Mouse (Mus musculus) G1E (cell line): ENCODE measurements around the gene Hcfc1. TPM values are rescaled to one million over a fixed set of nuclear protein-coding genes. Genes with fewer than 3 reads are reported as not detected.

Experiments used
- ATAC-seq: 2 replicates; pipeline ENCODE4 v1.8.0; 2016; ENCODE audit warnings: mild to moderate bottlenecking; ENCODE audit not compliant: insufficient number of reproducible peaks, poor library complexity, low FRiP score, severe bottlenecking; ENCODE audit errors: extremely low read depth
- DNase-seq: peaks from one replicate; pipeline ENCODE4 v3.0.0; 2012; ENCODE audit warnings: low spot score
- H3K27me3 ChIP-seq: 2 replicates; pipeline ENCODE4 v1.6.1; 2012; ENCODE audit warnings: mild to moderate bottlenecking, low read length, inconsistent platforms; ENCODE audit not compliant: insufficient read depth
- H3K36me3 ChIP-seq: replicated peaks from 2 replicates; pipeline ENCODE3; 2012; ENCODE audit warnings: mild to moderate bottlenecking, inconsistent platforms
- H3K4me1 ChIP-seq: 2 replicates; pipeline ENCODE4 v1.6.1; 2012; ENCODE audit warnings: low read depth, low read length, inconsistent platforms, mixed read lengths; ENCODE audit not compliant: insufficient read depth
- H3K4me3 ChIP-seq: 2 replicates; pipeline ENCODE4 v1.5.1; 2012; ENCODE audit warnings: low read depth, mild to moderate bottlenecking, inconsistent platforms, low read length, moderate library complexity, mixed read lengths
- H3K9me3 ChIP-seq: replicated peaks from 2 replicates; pipeline ENCODE4 v1.6.1; 2012; ENCODE audit warnings: inconsistent platforms
- CTCF ChIP-seq: IDR thresholded peaks from 2 replicates; pipeline ENCODE4 v1.5.1; 2012; ENCODE audit warnings: low read depth, low read length, inconsistent platforms, mixed read lengths
- GATA1 ChIP-seq: IDR thresholded peaks from 2 replicates; pipeline ENCODE4 v1.6.1; 2012; ENCODE audit warnings: borderline replicate concordance, low read length, inconsistent platforms, mixed read lengths
- GATA2 ChIP-seq: IDR thresholded peaks from 2 replicates; pipeline ENCODE4 v1.6.1; 2012; ENCODE audit warnings: low read depth, low read length, inconsistent platforms, borderline replicate concordance
- POLR2AphosphoS5 ChIP-seq: IDR thresholded peaks from 2 replicates; pipeline ENCODE4 v1.6.1; 2012; ENCODE audit warnings: low read depth, low read length, inconsistent platforms; ENCODE audit not compliant: insufficient replicate concordance
- TAL1 ChIP-seq: conservative IDR thresholded peaks from 2 replicates; pipeline ENCODE4 v1.6.1; 2012; ENCODE audit warnings: low read depth, low read length, inconsistent platforms, mixed read lengths
- polyA plus RNA-seq: library from polyadenylated mRNA; stranded (reverse); fragments of >175 nt; gene quantifications from 2 replicates; pipeline ENCODE4 v1.2.3, GENCODE M21; 2012
- total RNA-seq, 2 experiments: library from RNA; stranded (forward) in 1 of 2; stranded (reverse) in 1 of 2; fragments of 200-1000 nt in 1 of 2; fragments of >200 nt in 1 of 2; fragmentation: Nextera tagmentation in 1 of 2; gene quantifications; 2 replicates each; pipeline ENCODE4 v1.2.3; 2014 to 2017

Hcfc1 gene
- total and polyA plus RNA-seq, 3 experiments, result 47.3 to 222 (median 184) TPM

DNA sequence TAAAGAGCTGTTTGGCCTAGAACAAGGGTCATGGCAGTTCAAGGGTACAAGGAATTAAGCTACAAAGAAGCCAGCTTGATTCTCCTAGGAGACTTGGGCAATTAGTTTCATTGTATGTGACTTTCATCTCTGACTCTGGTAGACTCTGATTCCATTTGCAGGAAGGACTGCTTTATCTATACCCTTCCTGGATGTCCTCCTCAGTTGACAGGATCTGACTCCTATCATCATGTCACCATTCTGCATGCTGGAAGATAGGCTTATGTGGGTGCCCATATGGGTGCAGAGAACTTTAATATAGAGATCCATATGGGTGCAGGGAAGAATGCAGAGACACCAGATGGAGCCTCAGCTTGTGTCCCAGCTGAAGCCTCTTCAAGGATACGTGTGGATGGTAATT is 3.0 kb upstream of the Hcfc1 start:
- Histone ChIP-seq H3K36me3 (peaks cover 6% of the 10 kb centered on the region), H3K4me3 (no peak overlapping the region), H3K4me1 (peaks cover 16% of the 10 kb centered on the region), H3K27me3 (no peaks in the 10 kb centered on the region), H3K9me3 (no peaks in the 10 kb centered on the region)
- ATAC-seq, result no peak
- DNase-seq, result no peak
- TF ChIP-seq TAL1, result no peak

DNA sequence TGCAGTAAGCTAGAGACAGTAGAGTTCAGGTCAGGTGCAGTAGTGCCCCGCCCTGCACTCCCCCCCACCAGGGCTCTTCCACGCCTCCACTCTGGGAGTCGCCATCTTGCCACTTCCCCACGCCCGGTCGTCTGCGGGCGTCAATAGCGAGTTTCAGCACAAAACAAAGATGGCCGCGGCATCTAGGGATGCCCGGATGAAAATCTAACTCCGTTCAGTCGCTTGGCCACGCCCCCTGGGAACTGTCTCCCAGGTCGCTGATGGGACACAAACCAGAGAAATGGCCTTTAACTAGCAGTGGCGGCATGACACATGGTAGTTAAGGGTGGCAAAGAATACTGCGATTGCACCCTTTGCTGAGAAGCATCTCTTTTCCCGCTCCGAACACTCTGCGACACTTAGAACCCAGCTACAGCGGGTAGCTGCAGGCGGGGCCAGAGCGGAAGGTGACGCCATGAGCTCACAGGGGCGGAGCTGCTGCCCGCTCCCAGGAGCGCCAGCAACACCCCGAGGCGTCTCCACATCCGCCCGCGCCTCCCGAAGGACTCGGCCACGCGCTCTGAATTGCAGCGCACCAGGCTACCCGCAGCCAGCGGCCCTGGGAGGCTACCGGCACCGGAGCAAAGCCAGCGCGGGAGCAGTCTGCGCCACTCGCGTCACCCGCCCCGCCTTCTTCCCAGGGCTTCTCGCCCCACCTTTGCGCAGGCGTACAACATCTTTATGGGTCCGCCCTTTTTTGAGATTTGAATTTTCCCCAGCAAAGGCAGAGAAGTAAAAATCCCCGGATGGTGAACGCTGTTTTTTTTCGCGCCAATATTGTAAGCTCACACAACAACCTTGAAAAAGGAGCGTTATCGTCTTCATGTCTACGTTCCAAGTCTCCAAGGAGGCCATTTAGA is 1.3 kb upstream of the Hcfc1 start:
- peak overlapping the region; percentile 84 for H3K4me3 ChIP-seq
- no peaks in the 10 kb centered on the region for H3K27me3 ChIP-seq
- no peaks in the 10 kb centered on the region for H3K9me3 ChIP-seq
- peaks cover 22% of the 10 kb centered on the region for H3K36me3 ChIP-seq
- DNase-seq (peak; percentile 48), ATAC-seq (peak; percentile 41)
- TF ChIP-seq TAL1 (no peak), GATA2 (no peak), POLR2AphosphoS5 (no peak), CTCF (no peak), GATA1 (no peak)
- H3K4me1 ChIP-seq, result peaks cover 33% of the 10 kb centered on the region

GRCm38 (mm10) chrX:73965307-73965706 is 850 bp downstream of the Hcfc1 start:
- Histone ChIP-seq H3K27me3 (no peaks in the 10 kb centered on the region), H3K9me3 (no peaks in the 10 kb centered on the region), H3K4me3 (peak overlapping the region; percentile 84), H3K4me1 (peaks cover 53% of the 10 kb centered on the region), H3K36me3 (peaks cover 43% of the 10 kb centered on the region)
- no peak for TF ChIP-seq TAL1
- TF ChIP-seq POLR2AphosphoS5, result no peak
- TF ChIP-seq CTCF, result no peak
- no peak for TF ChIP-seq GATA2
- TF ChIP-seq GATA1, result no peak
- ATAC-seq (no peak), DNase-seq (no peak)

GRCm38 (mm10) chrX:73964363-73964762 is 1.8 kb downstream of the Hcfc1 start:
- Histone ChIP-seq H3K36me3 (peaks cover 53% of the 10 kb centered on the region), H3K27me3 (no peaks in the 10 kb centered on the region), H3K4me3 (peak overlapping the region; percentile 84), H3K4me1 (peaks cover 52% of the 10 kb centered on the region), H3K9me3 (no peaks in the 10 kb centered on the region)
- DNase-seq (peak; percentile 18), ATAC-seq (peak; percentile 48)
- TF ChIP-seq GATA2 (no peak), CTCF (no peak), TAL1 (no peak), GATA1 (no peak), POLR2AphosphoS5 (no peak; the same call in 1 of the 2 replicates)

DNA sequence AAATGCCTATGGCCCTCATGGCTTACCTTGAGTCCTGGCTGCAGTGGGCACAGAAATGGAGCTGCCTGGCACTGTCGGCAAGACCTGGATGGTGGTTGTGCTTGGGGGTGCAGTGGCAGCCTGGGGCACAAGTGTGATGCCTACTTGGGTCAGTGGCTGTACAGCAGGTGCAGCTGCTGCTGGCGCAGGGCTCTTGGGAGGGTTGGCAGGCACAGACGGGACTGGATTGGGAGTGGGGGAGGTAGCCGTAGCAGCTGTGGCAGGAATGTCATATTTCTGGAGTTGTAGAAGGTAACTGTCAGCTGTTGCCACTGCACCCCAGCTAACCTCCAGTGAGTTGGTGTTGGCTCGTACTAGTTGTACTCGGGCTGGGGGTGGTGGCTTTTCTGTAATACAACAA is 11.2 kb downstream of the Hcfc1 start:
- no peak for ATAC-seq

DNA sequence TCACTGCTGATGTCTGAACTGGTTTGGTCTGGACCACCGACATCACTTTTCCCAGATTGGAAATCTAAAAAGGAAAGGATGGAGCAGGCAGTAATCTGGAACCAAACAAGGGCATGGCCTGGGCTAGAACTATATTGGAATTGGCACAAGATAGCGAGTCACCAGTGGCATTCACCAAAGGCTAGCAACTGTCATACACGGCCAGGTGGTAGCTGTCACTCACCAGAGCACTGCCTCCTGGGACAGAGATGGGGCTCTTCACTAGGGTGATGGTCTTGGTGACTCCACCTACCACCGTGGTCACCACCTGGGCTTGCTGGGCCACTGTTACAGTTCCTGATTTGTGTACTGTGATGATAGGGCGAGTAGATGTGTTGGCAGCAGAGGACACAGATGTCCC is 13.6 kb downstream of the Hcfc1 start:
- peaks cover 30% of the 10 kb centered on the region for H3K4me1 ChIP-seq
- H3K9me3 ChIP-seq, result no peaks in the 10 kb centered on the region
- DNase-seq, result no peak
- H3K36me3 ChIP-seq, result peaks cover 96% of the 10 kb centered on the region
- TF ChIP-seq CTCF (no peak), GATA2 (no peak), GATA1 (no peak), POLR2AphosphoS5 (no peak), TAL1 (no peak)
- ATAC-seq, result no peak
- no peaks in the 10 kb centered on the region for H3K27me3 ChIP-seq
- no peak overlapping the region for H3K4me3 ChIP-seq

More for the DNA sequence above, 11.2 kb downstream of the Hcfc1 start:
- no peaks in the 10 kb centered on the region for H3K9me3 ChIP-seq
- peaks cover 95% of the 10 kb centered on the region for H3K36me3 ChIP-seq
- H3K27me3 ChIP-seq, result no peaks in the 10 kb centered on the region
- H3K4me1 ChIP-seq, result peaks cover 9% of the 10 kb centered on the region
- H3K4me3 ChIP-seq, result no peak overlapping the region
- TF ChIP-seq CTCF, result no peak
- no peak for TF ChIP-seq GATA1
- no peak for TF ChIP-seq GATA2
- no peak for TF ChIP-seq TAL1
- TF ChIP-seq POLR2AphosphoS5, result no peak
- no peak for DNase-seq

DNA sequence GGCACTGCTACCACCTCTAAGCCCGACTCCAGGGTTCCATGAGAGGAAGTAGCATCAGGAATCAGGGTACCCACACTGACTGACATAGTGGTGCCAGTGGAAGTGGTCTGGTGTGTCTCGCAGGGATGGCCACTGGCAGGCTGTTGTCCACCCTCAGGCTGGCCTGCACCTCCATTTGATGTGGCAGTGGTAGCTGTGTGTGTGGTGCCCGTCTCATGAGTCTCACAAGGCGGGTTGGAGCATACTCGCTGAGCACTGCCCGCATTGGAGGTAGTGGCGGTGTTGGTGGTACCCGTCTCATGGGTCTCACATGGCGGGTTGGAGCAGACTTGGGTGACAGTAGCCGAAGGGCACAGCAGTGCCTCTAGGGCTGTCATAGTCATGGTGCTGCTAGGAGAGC is 16.8 kb downstream of the Hcfc1 start:
- TF ChIP-seq TAL1, result no peak
- TF ChIP-seq CTCF, result no peak
- TF ChIP-seq POLR2AphosphoS5, result no peak
- no peak for TF ChIP-seq GATA2
- TF ChIP-seq GATA1, result no peak
- H3K27me3 ChIP-seq, result no peaks in the 10 kb centered on the region
- DNase-seq (no peak), ATAC-seq (no peak)
- H3K9me3 ChIP-seq, result no peaks in the 10 kb centered on the region
- H3K4me1 ChIP-seq, result peaks cover 42% of the 10 kb centered on the region
- no peak overlapping the region; the same call in 1 of the 2 replicates for H3K4me3 ChIP-seq
- H3K36me3 ChIP-seq, result peaks cover 99% of the 10 kb centered on the region
